Mouse (Mus musculus) E14TG2a.4 (cell line): ENCODE results near the gene Gspt1.

ENCODE experiments used
- CTCF ChIP-seq: conservative IDR thresholded peaks from 2 replicates; pipeline ENCODE4 v1.5.1; 2014; ENCODE audit warnings: low read length
- NANOG ChIP-seq: IDR thresholded peaks from 2 replicates; pipeline ENCODE4 v1.6.1; 2014; ENCODE audit warnings: borderline replicate concordance, low read length, mixed read lengths
- POU5F1 ChIP-seq: IDR thresholded peaks from 2 replicates; pipeline ENCODE4 v1.6.1; 2014; ENCODE audit warnings: low read length, borderline replicate concordance

- no peak for TF ChIP-seq CTCF
- TF ChIP-seq NANOG: no peak
- TF ChIP-seq POU5F1: no peak
These were observed 24.7 kb upstream of the Gspt1 start for GRCm38 (mm10) chr16:11278778-11279177.
